11 mouse cellular contexts compared by ENCODE assay signal in the genomic region with DNA sequence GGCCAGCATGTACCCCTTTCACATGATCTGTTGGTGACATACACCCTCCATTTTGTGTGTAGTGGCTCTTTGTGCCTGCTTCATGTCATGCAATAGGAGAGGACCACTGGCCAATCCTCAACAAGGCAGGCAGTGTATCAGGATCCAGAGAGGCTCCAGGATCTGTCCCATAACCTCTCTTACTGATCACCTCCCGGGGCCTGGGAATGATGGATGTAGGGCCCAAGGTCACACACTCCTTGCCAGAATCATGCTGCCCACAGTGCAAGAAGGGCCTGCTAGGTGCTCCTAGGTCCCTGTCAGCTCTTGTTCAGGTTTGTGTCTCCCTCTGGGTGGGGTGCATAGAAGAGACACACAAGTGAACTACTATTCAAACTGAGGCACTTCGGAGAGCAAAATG. TPM values are rescaled to one million over a fixed set of nuclear protein-coding genes. Genes with fewer than 3 reads are reported as not detected.
"Had no signal": no experiment of that assay in that cellular context is flagged by ENCODE, and none has a peak within 500 bp of the region (broad histone marks: within the 10 kb centered on the region; RNA-seq: fewer than 3 reads in every experiment).

No protein-coding gene starts in this region.

- H3K4me3 ChIP-seq: left cerebral cortex, adult 2 months; liver, embryonic 13.5 days had no signal

- H3K4me2 ChIP-seq: liver, embryonic 13.5 days; midbrain, embryonic 11.5 days had no signal

- H3K27me3 ChIP-seq: liver, embryonic 13.5 days had no signal

- H3K9me3 ChIP-seq: liver, embryonic 13.5 days had no signal

- H3K9ac ChIP-seq: liver, embryonic 13.5 days had no signal

- H3K27ac ChIP-seq: left cerebral cortex, adult 2 months; liver, embryonic 13.5 days had no signal

- DNase-seq: kidney, postnatal 10 days; kidney, postnatal 36 days; liver, embryonic 13.5 days; lung, adult 2 months; lung, postnatal 4 days; thymus, adult 18-20 months; thymus, postnatal 36 days had no signal

- H3K36me3 ChIP-seq: liver, embryonic 13.5 days had no signal

RNA-seq across cellular contexts. Expression of a gene that starts 44.7 kb away (rescaled TPM):
- total RNA-seq: megakaryocyte progenitor cell, adult 5-6 weeks; megakaryocyte-erythroid progenitor cell, adult 5-6 weeks had no signal
